Mouse (Mus musculus): Measurements from ENCODE around the gene 1700034J05Rik.

DNA sequence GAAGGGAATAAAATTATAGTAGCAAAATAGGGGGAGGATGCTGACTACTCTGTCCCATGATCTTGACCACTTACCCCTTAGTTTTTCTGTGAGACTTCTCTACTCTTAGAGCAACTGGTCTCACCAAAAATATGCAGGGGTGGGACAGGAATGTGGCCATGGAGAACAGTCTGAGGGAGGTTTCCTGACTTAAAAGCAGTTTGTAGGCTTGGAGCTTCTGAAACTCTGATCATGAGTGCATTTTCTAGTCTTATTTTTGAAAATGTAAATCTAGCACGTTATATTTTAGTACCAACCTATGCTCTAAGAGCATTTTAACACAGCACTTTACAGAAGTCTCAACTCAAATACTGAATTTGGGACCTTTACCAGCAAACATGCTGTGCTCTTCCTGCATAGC lies 4.5 kb upstream of the 1700034J05Rik start:
- TF ChIP-seq POLR2A (IDR thresholded peaks at IDR 0.05; ENCODE audit: insufficient read depth, low read depth, low read length): no peak
- TF ChIP-seq CTCF (IDR thresholded peaks at IDR 0.05; ENCODE audit: insufficient read depth, low read depth, low read length): no peak

Measured in olfactory bulb, adult 2 months (tissue).